Mouse (Mus musculus): ENCODE results near the gene Asxl1.

DNA sequence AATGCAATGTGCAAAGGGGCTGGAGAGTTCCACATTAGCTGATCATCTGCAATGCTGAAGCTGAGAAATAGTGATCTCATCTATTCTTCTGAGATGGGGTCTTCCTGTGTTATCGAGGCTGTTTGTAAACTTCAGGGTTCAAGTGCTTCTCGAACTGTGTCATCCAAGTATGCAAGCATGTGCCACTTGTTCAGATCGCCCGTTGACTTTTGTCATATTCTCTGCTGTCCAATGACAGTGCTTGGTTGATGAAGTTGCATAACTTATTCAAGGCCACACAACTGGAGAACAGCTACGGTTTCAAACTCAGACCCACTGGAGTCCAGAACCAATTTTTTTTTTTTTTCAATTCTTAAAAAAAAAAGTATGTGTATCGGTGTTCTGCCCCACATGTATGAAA lies 3.5 kb upstream of the Asxl1 start:
- no peak for TF ChIP-seq POLR2A (IDR thresholded peaks at IDR 0.05; ENCODE audit: borderline replicate concordance, low read depth, low read length)
- TF ChIP-seq CTCF (IDR thresholded peaks at IDR 0.05; ENCODE audit: low read depth, low read length): no peak

All from bone marrow macrophage, adult 2 months (primary cell).